Mouse (Mus musculus): ENCODE measurements around the gene Magt1. TPM values are rescaled to one million over a fixed set of nuclear protein-coding genes. Genes with fewer than 3 reads are reported as not detected.
A peak's percentile ranks its signal among the peaks of the same experiment; 100 is the strongest.
"Not testable (repeated sequence)": the region's sequence is repeated elsewhere in the genome, so short reads cannot be mapped to it uniquely, and the experiment has no call there.

The Magt1 gene
- polyA plus RNA-seq, 1 experiment from 2014 or later = 63.0 TPM

DNA sequence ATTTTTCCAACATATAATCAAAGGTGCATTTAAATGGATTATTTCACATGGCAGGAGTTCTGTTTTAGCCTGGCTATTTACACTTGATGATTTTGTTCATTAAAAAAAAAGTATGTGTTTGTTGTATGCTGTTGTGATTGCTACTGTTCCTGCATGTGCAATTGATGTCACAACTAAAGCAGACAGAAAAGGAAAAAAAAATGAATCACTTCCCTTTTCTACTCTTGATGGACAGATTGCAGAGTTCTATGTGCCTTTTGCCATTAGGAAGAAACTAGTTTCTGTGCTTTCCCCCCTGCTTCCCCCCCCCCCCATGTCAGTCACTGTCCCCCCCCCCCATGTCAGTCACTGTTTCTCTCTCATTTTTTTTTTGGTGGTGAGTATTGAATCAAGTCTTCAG lies 19.4 kb upstream of the Magt1 start:
- DNase-seq (no peak), ATAC-seq (ENCODE audit: insufficient read depth) (no peak)
- H3K27ac ChIP-seq (ENCODE audit: low read depth) = no peak overlapping the region
- TF ChIP-seq CTCF (IDR thresholded peaks at IDR 0.05; ENCODE audit: low read depth) = no peak
- no peaks in the 10 kb centered on the region for H3K4me1 ChIP-seq (ENCODE audit: insufficient read depth)
- no peaks in the 10 kb centered on the region for H3K27me3 ChIP-seq (ENCODE audit: insufficient read depth, low read length)
- no peak overlapping the region for H3K9ac ChIP-seq
- H3K36me3 ChIP-seq (ENCODE audit: insufficient read depth) = no peaks in the 10 kb centered on the region
- H3K4me2 ChIP-seq = no peak overlapping the region
- no peak overlapping the region for H3K4me3 ChIP-seq (ENCODE audit: low read depth, low read length)
- H3K9me3 ChIP-seq (ENCODE audit: low read depth, low read length) = no peaks in the 10 kb centered on the region

DNA sequence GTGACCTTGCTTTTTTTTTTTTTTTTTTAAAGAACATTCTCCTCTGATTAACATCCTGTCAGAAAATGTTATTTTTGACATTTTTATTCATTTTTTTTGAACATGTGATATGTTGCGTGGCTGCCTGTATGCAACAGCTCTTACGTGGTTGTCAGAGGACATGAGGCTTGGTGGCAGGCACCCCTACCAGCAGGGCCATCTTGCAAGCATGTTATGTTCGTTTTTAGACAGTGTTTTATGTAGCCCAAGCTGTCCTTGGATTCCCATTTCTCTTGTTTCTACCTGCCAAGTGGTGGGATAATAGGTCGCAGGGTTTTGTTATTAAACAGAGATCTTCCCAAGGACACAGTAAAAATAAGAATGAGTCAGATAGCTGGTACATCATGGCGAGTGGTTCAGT lies 18.5 kb upstream of the Magt1 start:
- H3K4me2 ChIP-seq = peak overlapping the region; percentile 32
- no peak for TF ChIP-seq CTCF (IDR thresholded peaks at IDR 0.05; ENCODE audit: low read depth)
- H3K4me3 ChIP-seq (ENCODE audit: low read depth, low read length) = no peak overlapping the region
- H3K4me1 ChIP-seq (ENCODE audit: insufficient read depth) = no peaks in the 10 kb centered on the region
- H3K9ac ChIP-seq = no peak overlapping the region
- ATAC-seq (ENCODE audit: insufficient read depth) (no peak), DNase-seq (no peak)
- no peak overlapping the region for H3K27ac ChIP-seq (ENCODE audit: low read depth)
- no peaks in the 10 kb centered on the region for H3K9me3 ChIP-seq (ENCODE audit: low read depth, low read length)
- H3K27me3 ChIP-seq (ENCODE audit: insufficient read depth, low read length) = no peaks in the 10 kb centered on the region
- no peaks in the 10 kb centered on the region for H3K36me3 ChIP-seq (ENCODE audit: insufficient read depth)
- WGBS = 70% methylated on average over 5 of the region's 5 CpGs

DNA sequence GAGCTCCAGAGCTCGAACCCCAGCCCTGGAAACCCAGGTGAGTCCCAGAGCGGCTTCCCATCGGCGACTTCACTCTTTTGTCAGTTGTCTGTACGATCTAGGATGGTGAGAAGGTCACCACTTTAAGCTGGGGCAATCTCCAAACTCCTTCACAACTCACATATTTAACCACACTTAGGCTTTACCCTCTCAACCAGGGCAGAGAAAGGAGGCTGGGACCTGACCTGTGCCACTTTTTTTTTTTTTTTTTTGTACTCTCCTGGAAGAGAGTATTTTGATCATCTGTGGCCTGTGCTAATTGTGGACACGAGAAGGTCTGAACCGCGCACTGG lies 15.6 kb upstream of the Magt1 start:
- Histone ChIP-seq H3K9ac (peak overlapping the region; percentile 52), H3K4me1 (ENCODE audit: insufficient read depth) (no peaks in the 10 kb centered on the region), H3K9me3 (ENCODE audit: low read depth, low read length) (no peaks in the 10 kb centered on the region), H3K4me3 (ENCODE audit: low read depth, low read length) (peak overlapping the region; percentile 46), H3K4me2 (peak overlapping the region; percentile 60), H3K27me3 (ENCODE audit: insufficient read depth, low read length) (no peaks in the 10 kb centered on the region), H3K36me3 (ENCODE audit: insufficient read depth) (0 out of 2 replicates have a peak, but pooled peaks cover 2% of the 10 kb centered on the region), H3K27ac (ENCODE audit: low read depth) (peak overlapping the region; percentile 71)
- WGBS = 11% methylated on average over 8 of the region's 8 CpGs
- no peak for TF ChIP-seq CTCF (IDR thresholded peaks at IDR 0.05; ENCODE audit: low read depth)
- DNase-seq (no peak), ATAC-seq (ENCODE audit: insufficient read depth) (no peak)

DNA sequence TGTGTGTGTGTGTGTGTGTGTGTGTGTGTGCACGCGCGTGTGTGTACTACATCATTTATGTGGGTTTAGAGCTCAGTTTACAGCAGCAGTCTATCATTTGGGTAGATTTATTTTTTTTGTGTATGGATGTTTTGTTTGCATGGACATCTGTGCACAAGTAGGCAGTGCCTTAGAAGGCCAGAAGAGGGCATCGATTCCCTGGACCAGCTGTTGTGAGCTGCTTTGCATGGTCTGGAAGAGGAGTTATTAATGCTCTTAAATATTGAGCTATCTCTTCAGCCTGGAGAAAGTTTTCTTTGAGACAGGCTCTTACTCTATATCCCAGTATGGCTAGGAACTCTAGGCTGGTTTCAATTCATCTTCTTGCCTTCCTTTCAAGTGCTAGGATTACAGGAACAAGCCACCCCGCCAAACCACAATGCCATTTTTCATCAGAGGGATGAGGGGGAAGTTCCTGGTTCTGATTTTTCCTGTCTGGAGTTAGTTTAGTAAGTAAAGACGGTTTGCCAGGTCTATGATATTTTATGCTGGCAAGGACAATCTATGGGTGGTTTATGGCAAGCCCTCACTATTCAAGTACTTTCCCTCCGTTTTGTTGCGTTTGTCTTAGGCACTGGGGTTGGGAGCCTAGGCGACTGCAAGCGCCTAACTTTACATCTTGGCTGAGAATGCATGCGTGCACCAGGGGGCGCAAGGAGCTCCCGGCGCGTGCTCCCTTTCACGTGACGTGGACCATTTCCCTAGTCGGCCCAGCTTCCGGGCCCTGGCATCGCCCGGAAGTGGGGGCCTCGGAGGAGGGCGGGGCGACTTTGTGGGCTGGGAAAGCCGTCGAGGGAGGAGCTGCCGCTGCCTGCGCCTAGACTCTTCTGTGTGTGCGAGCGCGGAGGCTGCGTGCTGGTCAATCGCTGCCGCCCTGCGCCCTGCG lies 15.0 kb upstream of the Magt1 start, which contains the start of gene Atp7a:
Atp7a (plus strand) TSS at position 859 of the 925 bp plus-strand sequence.
- no peaks in the 10 kb centered on the region for H3K9me3 ChIP-seq (ENCODE audit: low read depth, low read length)
- H3K27me3 ChIP-seq (ENCODE audit: insufficient read depth, low read length) = no peaks in the 10 kb centered on the region
- H3K4me2 ChIP-seq = peak within 1 kb of the TSS; percentile 60
- TF ChIP-seq CTCF (IDR thresholded peaks at IDR 0.05; ENCODE audit: low read depth) = peak; percentile 82
- WGBS = 12% methylated on average over 36 of the region's 36 CpGs
- peak within 1 kb of the TSS; percentile 46 for H3K4me3 ChIP-seq (ENCODE audit: low read depth, low read length)
- H3K27ac ChIP-seq (ENCODE audit: low read depth) = peak within 1 kb of the TSS; percentile 71
- no peaks in the 10 kb centered on the region for H3K4me1 ChIP-seq (ENCODE audit: insufficient read depth)
- 0 out of 2 replicates have a peak, but pooled peaks cover 6% of the 10 kb centered on the region for H3K36me3 ChIP-seq (ENCODE audit: insufficient read depth)
- H3K9ac ChIP-seq = peak within 1 kb of the TSS; percentile 52
- DNase-seq (peak; percentile 96), ATAC-seq (ENCODE audit: insufficient read depth) (peak; percentile 98)

DNA sequence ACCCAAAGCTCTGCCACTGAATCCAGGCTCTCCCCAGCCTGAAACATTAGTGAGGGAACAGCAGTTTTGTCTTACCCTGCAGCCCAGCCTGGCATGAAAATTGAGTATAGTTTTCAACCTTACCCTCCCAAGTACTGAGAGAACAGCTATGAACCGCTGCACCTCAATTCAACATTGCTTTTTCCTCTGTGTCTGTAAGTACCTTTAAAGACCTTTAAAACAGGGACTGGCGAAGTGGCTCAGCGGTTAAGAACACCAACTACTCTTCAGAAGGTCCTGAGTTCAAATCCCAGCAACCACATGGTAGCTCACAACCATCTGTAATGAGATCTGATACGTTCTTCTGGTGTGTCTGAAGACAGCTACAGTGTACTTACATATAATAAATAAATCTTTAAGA lies 5.8 kb upstream of the Magt1 start:
- Histone ChIP-seq H3K4me2 (peak overlapping the region; percentile 56), H3K9me3 (ENCODE audit: low read depth, low read length) (no peaks in the 10 kb centered on the region), H3K27me3 (ENCODE audit: insufficient read depth, low read length) (no peaks in the 10 kb centered on the region), H3K27ac (ENCODE audit: low read depth) (no peak overlapping the region), H3K9ac (no peak overlapping the region), H3K36me3 (ENCODE audit: insufficient read depth) (0 out of 2 replicates have a peak, but pooled peaks cover 17% of the 10 kb centered on the region), H3K4me1 (ENCODE audit: insufficient read depth) (no peaks in the 10 kb centered on the region), H3K4me3 (ENCODE audit: low read depth, low read length) (no peak overlapping the region)
- WGBS = 94% methylated on average over 4 of the region's 4 CpGs
- DNase-seq (no peak), ATAC-seq (ENCODE audit: insufficient read depth) (no peak)
- no peak for TF ChIP-seq CTCF (IDR thresholded peaks at IDR 0.05; ENCODE audit: low read depth)

DNA sequence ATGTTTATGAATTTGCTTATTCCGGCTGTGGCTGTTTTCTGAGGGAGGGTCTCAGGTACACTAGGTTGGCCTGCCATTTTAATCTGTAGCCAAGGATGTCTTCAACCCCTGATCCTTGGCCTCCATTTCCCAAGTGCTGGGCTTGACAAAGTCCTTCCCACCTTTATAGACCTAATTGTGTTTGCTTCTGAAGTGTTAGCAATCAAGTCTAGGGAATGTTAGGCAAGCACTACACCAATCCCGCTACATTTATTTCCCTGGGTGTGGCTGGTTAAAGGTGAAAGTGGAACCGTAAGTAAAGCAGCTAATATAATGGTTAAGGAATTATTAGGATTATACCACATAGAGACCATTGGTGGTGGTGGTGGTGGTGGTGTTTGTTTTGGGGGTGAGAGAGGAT lies 5.4 kb upstream of the Magt1 start:
- H3K36me3 ChIP-seq (ENCODE audit: insufficient read depth) = 0 out of 2 replicates have a peak, but pooled peaks cover 16% of the 10 kb centered on the region
- DNase-seq (no peak), ATAC-seq (ENCODE audit: insufficient read depth) (no peak)
- H3K4me2 ChIP-seq = peak overlapping the region; percentile 56
- H3K4me1 ChIP-seq (ENCODE audit: insufficient read depth) = no peaks in the 10 kb centered on the region
- H3K9ac ChIP-seq = no peak overlapping the region; the same call in 1 of the 2 replicates
- TF ChIP-seq CTCF (IDR thresholded peaks at IDR 0.05; ENCODE audit: low read depth) = no peak
- 79% methylated on average over 3 of the region's 3 CpGs for WGBS
- no peaks in the 10 kb centered on the region for H3K27me3 ChIP-seq (ENCODE audit: insufficient read depth, low read length)
- no peaks in the 10 kb centered on the region for H3K9me3 ChIP-seq (ENCODE audit: low read depth, low read length)
- H3K27ac ChIP-seq (ENCODE audit: low read depth) = no peak overlapping the region
- H3K4me3 ChIP-seq (ENCODE audit: low read depth, low read length) = peak overlapping the region; percentile 3; the same call in 1 of the 2 replicates

DNA sequence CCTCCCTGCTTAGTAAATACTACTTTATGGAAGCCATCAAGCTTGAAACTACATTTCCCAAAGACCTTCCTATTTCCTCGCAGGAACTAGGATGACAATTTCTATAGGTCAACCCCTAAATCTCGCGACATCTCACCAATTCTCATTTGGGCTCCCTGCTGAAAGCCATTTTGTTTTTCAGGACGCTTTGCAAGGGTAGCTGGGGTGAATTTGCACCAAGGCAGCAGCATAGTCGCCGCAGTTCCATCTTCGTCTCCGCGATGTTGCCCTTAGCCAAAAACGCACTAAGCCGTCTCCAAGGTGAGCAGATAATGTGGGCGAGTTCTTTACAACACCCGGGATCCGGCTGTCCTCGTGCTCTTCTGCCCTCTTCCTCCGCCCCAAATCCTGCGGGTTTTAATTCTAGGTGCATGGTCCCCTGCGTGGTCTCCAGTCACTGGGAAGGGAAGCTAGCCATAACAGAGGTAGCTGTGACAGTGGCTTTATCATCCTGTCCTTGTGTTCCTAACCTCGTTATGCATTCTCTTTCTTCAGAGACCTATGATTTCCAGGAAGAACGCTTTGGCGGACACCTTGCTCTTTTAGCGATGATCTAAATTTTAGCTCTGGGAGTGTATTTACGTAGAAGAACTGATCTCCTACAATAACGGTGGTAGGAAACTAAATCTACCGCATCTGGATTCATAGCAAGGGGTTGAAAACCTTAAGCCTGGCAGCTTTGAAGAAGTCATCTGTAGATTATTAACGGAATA lies 4.0 kb upstream of the Magt1 start, which contains the start of gene Cox7b:
Cox7b (plus strand) TSS at position 130 of the 752 bp plus-strand sequence.
- H3K27me3 ChIP-seq (ENCODE audit: insufficient read depth, low read length) = no peaks in the 10 kb centered on the region

DNA sequence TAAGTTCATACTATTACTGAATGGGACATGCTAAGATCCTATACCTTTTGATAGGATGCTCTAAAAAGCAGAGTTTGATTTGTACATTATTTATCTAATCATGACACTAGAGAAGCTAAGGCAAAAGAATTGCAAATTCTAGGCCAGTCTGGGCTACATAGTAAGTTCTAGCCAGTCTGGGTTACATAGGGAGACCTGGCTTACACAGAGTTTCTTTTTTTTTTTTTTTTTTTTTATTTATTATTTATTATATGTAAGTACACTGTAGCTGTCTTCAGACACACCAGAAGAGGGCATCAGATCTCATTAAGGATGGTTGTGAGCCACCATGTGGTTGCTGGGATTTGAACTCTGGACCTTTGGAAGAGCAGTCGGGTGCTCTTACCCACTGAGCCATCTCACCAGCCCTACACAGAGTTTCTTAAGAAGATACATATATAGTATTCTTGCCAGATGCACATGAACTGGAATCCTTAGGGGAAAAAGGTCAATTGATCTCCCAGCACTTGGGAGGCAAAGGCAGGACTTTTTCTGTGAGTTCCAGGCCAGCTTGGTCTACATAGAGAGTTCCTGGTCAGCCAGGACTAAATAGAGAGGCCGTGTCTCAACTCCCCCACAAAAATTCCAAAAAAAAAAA lies 3.2 kb upstream of the Magt1 start:
- peak overlapping the region; percentile 45; the same call in 1 of the 2 replicates for H3K4me3 ChIP-seq (ENCODE audit: low read depth, low read length)
- not testable (repeated sequence) for H3K4me1 ChIP-seq (ENCODE audit: insufficient read depth)

More for the DNA sequence above, 4.0 kb upstream of the Magt1 start, which contains the start of gene Cox7b:
- peak; percentile 30; the same call in 1 of the 2 replicates for ATAC-seq (ENCODE audit: insufficient read depth)
- DNase-seq = peak; percentile 96
- TF ChIP-seq CTCF (IDR thresholded peaks at IDR 0.05; ENCODE audit: low read depth) = no peak
- Histone ChIP-seq H3K4me1 (ENCODE audit: insufficient read depth) (no peaks in the 10 kb centered on the region), H3K9ac (peak within 1 kb of the TSS; percentile 47), H3K36me3 (ENCODE audit: insufficient read depth) (0 out of 2 replicates have a peak, but pooled peaks cover 10% of the 10 kb centered on the region), H3K4me2 (peak within 1 kb of the TSS; percentile 56), H3K9me3 (ENCODE audit: low read depth, low read length) (no peaks in the 10 kb centered on the region), H3K27ac (ENCODE audit: low read depth) (peak within 1 kb of the TSS; percentile 79), H3K4me3 (ENCODE audit: low read depth, low read length) (peak within 1 kb of the TSS; percentile 45)
- WGBS = 11% methylated on average over 26 of the region's 26 CpGs

More for the DNA sequence above, 3.2 kb upstream of the Magt1 start:
- not testable (repeated sequence) for H3K9me3 ChIP-seq (ENCODE audit: low read depth, low read length); H3K27me3 ChIP-seq (ENCODE audit: insufficient read depth, low read length); DNase-seq; H3K36me3 ChIP-seq (ENCODE audit: insufficient read depth); H3K9ac ChIP-seq; H3K27ac ChIP-seq (ENCODE audit: low read depth); ATAC-seq (ENCODE audit: insufficient read depth)
- H3K4me2 ChIP-seq = peak overlapping the region; percentile 42; the same call in 1 of the 2 replicates
- 57% methylated on average over 2 of the region's 2 CpGs for WGBS
